Mouse (Mus musculus): ENCODE data around the gene H2-DMb2. TPM values are rescaled to one million over a fixed set of nuclear protein-coding genes. Genes with fewer than 3 reads are reported as not detected.

The H2-DMb2 gene
- total and polyA plus RNA-seq, 2 experiments, result 0.74 to 3.1 TPM

- Histone ChIP-seq H3K27ac (replicated peaks; ENCODE audit: insufficient read depth, low read depth, low read length) (no peak overlapping the region), H3K4me1 (ENCODE audit: control insufficient read depth, insufficient read depth, low read length) (peaks cover 15% of the 10 kb centered on the region; the same call in 1 of the 2 replicates), H3K27me3 (ENCODE audit: control insufficient read depth, insufficient read depth, low read length) (no peaks in the 10 kb centered on the region), H3K4me3 (ENCODE audit: insufficient read depth, low read depth, low read length) (no peak overlapping the region), H3K36me3 (ENCODE audit: control insufficient read depth, insufficient read depth, low read length) (peaks cover 75% of the 10 kb centered on the region), H3K79me2 (ENCODE audit: control insufficient read depth, insufficient read depth, low read length) (peaks cover 20% of the 10 kb centered on the region), H3K9ac (ENCODE audit: low read depth, low read length) (no peak overlapping the region)
- no peak for TF ChIP-seq POLR2A (IDR thresholded peaks at IDR 0.05; ENCODE audit: extremely low read depth, insufficient read depth, low read length)
- no peak for TF ChIP-seq CTCF (IDR thresholded peaks at IDR 0.05; ENCODE audit: low read depth, low read length)
- WGBS, result 88% methylated on average over 7 of the region's 7 CpGs
- DNase-seq (ENCODE audit: extremely low read depth, low read depth, low spot score), result peak; percentile 20
These were observed 29.0 kb upstream of the H2-DMb2 start for GRCm38 (mm10) chr17:34114114-34114513.

GRCm38 (mm10) chr17:34116736-34117370 is 26.3 kb upstream of the H2-DMb2 start:
- H3K27me3 ChIP-seq (ENCODE audit: control insufficient read depth, insufficient read depth, low read length), result no peaks in the 10 kb centered on the region
- no peak for DNase-seq (ENCODE audit: extremely low read depth, low read depth, low spot score)
- no peak overlapping the region for H3K27ac ChIP-seq (replicated peaks; ENCODE audit: insufficient read depth, low read depth, low read length)
- peaks cover 63% of the 10 kb centered on the region for H3K36me3 ChIP-seq (ENCODE audit: control insufficient read depth, insufficient read depth, low read length)
- peak overlapping the region; percentile 95 for H3K4me3 ChIP-seq (ENCODE audit: insufficient read depth, low read depth, low read length)
- H3K4me1 ChIP-seq (ENCODE audit: control insufficient read depth, insufficient read depth, low read length), result peaks cover 15% of the 10 kb centered on the region; the same call in 1 of the 2 replicates
- TF ChIP-seq CTCF (IDR thresholded peaks at IDR 0.05; ENCODE audit: low read depth, low read length), result no peak
- no peak for TF ChIP-seq POLR2A (IDR thresholded peaks at IDR 0.05; ENCODE audit: extremely low read depth, insufficient read depth, low read length)
- H3K9ac ChIP-seq (ENCODE audit: low read depth, low read length), result peak overlapping the region; percentile 52
- peaks cover 21% of the 10 kb centered on the region for H3K79me2 ChIP-seq (ENCODE audit: control insufficient read depth, insufficient read depth, low read length)
- WGBS, result 5% methylated on average over 7 of the region's 7 CpGs

GRCm38 (mm10) chr17:34117421-34118112 is 25.5 kb upstream of the H2-DMb2 start:
- Histone ChIP-seq H3K4me3 (ENCODE audit: insufficient read depth, low read depth, low read length) (peak overlapping the region; percentile 95), H3K4me1 (ENCODE audit: control insufficient read depth, insufficient read depth, low read length) (peaks cover 15% of the 10 kb centered on the region; the same call in 1 of the 2 replicates), H3K27me3 (ENCODE audit: control insufficient read depth, insufficient read depth, low read length) (no peaks in the 10 kb centered on the region), H3K79me2 (ENCODE audit: control insufficient read depth, insufficient read depth, low read length) (peaks cover 23% of the 10 kb centered on the region), H3K9ac (ENCODE audit: low read depth, low read length) (peak overlapping the region; percentile 97), H3K27ac (replicated peaks; ENCODE audit: insufficient read depth, low read depth, low read length) (0 out of 2 replicates have a peak overlapping the region, but pooled peaks have one; percentile 18), H3K36me3 (ENCODE audit: control insufficient read depth, insufficient read depth, low read length) (peaks cover 56% of the 10 kb centered on the region)
- 0% methylated on average over 5 of the region's 5 CpGs for WGBS
- peak; percentile 54 for DNase-seq (ENCODE audit: extremely low read depth, low read depth, low spot score)
- TF ChIP-seq POLR2A (IDR thresholded peaks at IDR 0.05; ENCODE audit: extremely low read depth, insufficient read depth, low read length), result no peak
- TF ChIP-seq CTCF (IDR thresholded peaks at IDR 0.05; ENCODE audit: low read depth, low read length), result no peak

GRCm38 (mm10) chr17:34118113-34118872 is 24.8 kb upstream of the H2-DMb2 start:
- Histone ChIP-seq H3K36me3 (ENCODE audit: control insufficient read depth, insufficient read depth, low read length) (peaks cover 48% of the 10 kb centered on the region), H3K4me1 (ENCODE audit: control insufficient read depth, insufficient read depth, low read length) (peaks cover 15% of the 10 kb centered on the region; the same call in 1 of the 2 replicates), H3K9ac (ENCODE audit: low read depth, low read length) (peak overlapping the region; percentile 97), H3K79me2 (ENCODE audit: control insufficient read depth, insufficient read depth, low read length) (peaks cover 26% of the 10 kb centered on the region), H3K27me3 (ENCODE audit: control insufficient read depth, insufficient read depth, low read length) (no peaks in the 10 kb centered on the region), H3K27ac (replicated peaks; ENCODE audit: insufficient read depth, low read depth, low read length) (peak overlapping the region; percentile 37), H3K4me3 (ENCODE audit: insufficient read depth, low read depth, low read length) (peak overlapping the region; percentile 95)
- WGBS, result under 1% methylated on average over 67 of the region's 67 CpGs
- DNase-seq (ENCODE audit: extremely low read depth, low read depth, low spot score), result no peak
- TF ChIP-seq CTCF (IDR thresholded peaks at IDR 0.05; ENCODE audit: low read depth, low read length) (no peak), POLR2A (IDR thresholded peaks at IDR 0.05; ENCODE audit: extremely low read depth, insufficient read depth, low read length) (no peak)

- Histone ChIP-seq H3K36me3 (ENCODE audit: control insufficient read depth, insufficient read depth, low read length) (peaks cover 43% of the 10 kb centered on the region), H3K4me1 (ENCODE audit: control insufficient read depth, insufficient read depth, low read length) (peaks cover 17% of the 10 kb centered on the region), H3K4me3 (ENCODE audit: insufficient read depth, low read depth, low read length) (peak overlapping the region; percentile 95), H3K27ac (replicated peaks; ENCODE audit: insufficient read depth, low read depth, low read length) (peak overlapping the region; percentile 37), H3K9ac (ENCODE audit: low read depth, low read length) (peak overlapping the region; percentile 97), H3K79me2 (ENCODE audit: control insufficient read depth, insufficient read depth, low read length) (peaks cover 26% of the 10 kb centered on the region), H3K27me3 (ENCODE audit: control insufficient read depth, insufficient read depth, low read length) (no peaks in the 10 kb centered on the region)
- no peak for DNase-seq (ENCODE audit: extremely low read depth, low read depth, low spot score)
- WGBS, result under 1% methylated on average over 38 of the region's 38 CpGs
- no peak for TF ChIP-seq POLR2A (IDR thresholded peaks at IDR 0.05; ENCODE audit: extremely low read depth, insufficient read depth, low read length)
- 0 out of 2 replicates have a peak, but pooled peaks have one; percentile 5 for TF ChIP-seq CTCF (IDR thresholded peaks at IDR 0.05; ENCODE audit: low read depth, low read length)
These were observed 24.2 kb upstream of the H2-DMb2 start for GRCm38 (mm10) chr17:34118873-34119248.

Data from liver, adult 2 months (tissue).